Mouse (Mus musculus) forebrain, embryonic 14.5 days (tissue): ENCODE data around the gene Casd1. TPM values are rescaled to one million over a fixed set of nuclear protein-coding genes. Genes with fewer than 3 reads are reported as not detected.

Source experiments
- ATAC-seq: fragments of 200-750 bp; cut with Nextera tagmentation; 2 replicates; pipeline ENCODE4 v1.8.0; 2017; ENCODE audit warnings: mild to moderate bottlenecking, moderate library complexity
- DNase-seq: peaks from one replicate; pipeline ENCODE4 v3.0.0-alpha.2; 2015; ENCODE audit warnings: low spot score
- H3K27ac ChIP-seq: fragments of 300-500 bp; sonication (generic); 2 replicates; pipeline ENCODE4 v1.5.1; 2014; ENCODE audit warnings: low read depth, mild to moderate bottlenecking, control low read depth, low read length, moderate library complexity
- H3K27me3 ChIP-seq: fragments of 300-500 bp; sonication (generic); replicated peaks from 2 replicates; pipeline ENCODE4 v1.6.1; 2014; ENCODE audit warnings: low read length, control low read depth, mixed read lengths; ENCODE audit not compliant: control insufficient read depth, insufficient read depth
- H3K36me3 ChIP-seq: fragments of 300-500 bp; sonication (generic); 2 replicates; pipeline ENCODE4 v1.6.1; 2014; ENCODE audit warnings: low read length, control low read depth; ENCODE audit not compliant: control insufficient read depth, insufficient read depth
- H3K4me1 ChIP-seq: fragments of 300-500 bp; sonication (generic); 2 replicates; pipeline ENCODE4 v1.6.1; 2014; ENCODE audit warnings: antibody characterized with exemption, low read length, control low read depth; ENCODE audit not compliant: control insufficient read depth, insufficient read depth
- H3K4me2 ChIP-seq: fragments of 300-500 bp; sonication (generic); 2 replicates; pipeline ENCODE4 v1.6.1; 2014; ENCODE audit warnings: mild to moderate bottlenecking, control low read depth, low read length
- H3K4me3 ChIP-seq: fragments of 300-500 bp; sonication (generic); 2 replicates; pipeline ENCODE4 v1.5.1; 2014; ENCODE audit warnings: low read depth, low read length, control low read depth
- H3K9ac ChIP-seq: fragments of 300-500 bp; sonication (generic); 2 replicates; pipeline ENCODE4 v1.6.1; 2014; ENCODE audit warnings: mild to moderate bottlenecking, low read length, control low read depth, moderate library complexity
- H3K9me3 ChIP-seq: fragments of 300-500 bp; sonication (generic); replicated peaks from 2 replicates; pipeline ENCODE4 v1.6.1; 2016; ENCODE audit warnings: low read length, control low read depth, mixed read lengths; ENCODE audit not compliant: control insufficient read depth
- WGBS: fragments of 180-500 bp; shearing (Covaris S2); extraction: QIAGEN DNeasy Blood & Tissue Kit; methylation state at CpG from one replicate; pipeline ENCODE4 v1.1.7; 2014; 5-methylcytosine and 5-hydroxymethylcytosine counted together
- polyA plus RNA-seq: library from polyadenylated mRNA; unstranded; fragments of >200 nt; fragmentation: Nextera tagmentation; extraction: Ambion mirVana; gene quantifications from 2 replicates; pipeline ENCODE4 v1.2.1, GENCODE M21; 2014

Casd1 gene
- polyA plus RNA-seq, 1 experiment from 2014 or later: 41.8 TPM

GRCm38 (mm10) chr6:4664313-4664712 lies 63.7 kb downstream of the Casd1 start:
- 67% methylated on average over 2 of the region's 2 CpGs for whole genome bisulfite sequencing
- no peak overlapping the region for H3K9ac ChIP-seq
- no peak overlapping the region for H3K4me3 ChIP-seq

DNA sequence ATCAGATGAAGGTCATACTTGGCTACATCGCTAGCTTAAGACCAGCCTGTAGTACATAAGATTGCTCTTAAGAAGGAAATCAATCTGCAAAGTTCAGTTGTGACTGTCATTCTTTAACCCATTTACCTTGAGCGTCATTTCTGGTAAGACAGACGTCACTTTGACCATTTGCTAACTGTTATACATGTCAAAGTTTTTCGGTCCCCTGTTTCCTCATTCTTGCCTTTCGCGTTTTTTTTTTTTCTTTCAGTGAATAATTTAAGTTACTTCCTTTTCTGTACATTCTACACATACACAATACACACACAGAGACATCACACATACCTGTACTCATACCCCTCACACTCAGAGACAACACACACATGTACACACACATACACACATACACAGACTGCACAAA lies 64.5 kb downstream of the Casd1 start:
- Histone ChIP-seq H3K4me2 (no peak overlapping the region), H3K4me3 (no peak overlapping the region), H3K27me3 (no peaks in the 10 kb centered on the region), H3K9me3 (no peaks in the 10 kb centered on the region), H3K27ac (no peak overlapping the region), H3K4me1 (no peaks in the 10 kb centered on the region), H3K36me3 (no peaks in the 10 kb centered on the region), H3K9ac (no peak overlapping the region)
- 94% methylated on average over 6 of the region's 6 CpGs for WGBS
- no peak for ATAC-seq
- no peak for DNase-seq

More at GRCm38 (mm10) chr6:4664313-4664712, 63.7 kb downstream of the Casd1 start:
- DNase-seq: no peak
- no peaks in the 10 kb centered on the region for H3K4me1 ChIP-seq
- H3K36me3 ChIP-seq: no peaks in the 10 kb centered on the region
- no peak overlapping the region for H3K27ac ChIP-seq
- H3K27me3 ChIP-seq: no peaks in the 10 kb centered on the region
- ATAC-seq: no peak
- no peaks in the 10 kb centered on the region for H3K9me3 ChIP-seq
- H3K4me2 ChIP-seq: no peak overlapping the region

GRCm38 (mm10) chr6:4677356-4677761 lies 76.7 kb downstream of the Casd1 start:
- Histone ChIP-seq H3K4me2 (no peak overlapping the region), H3K4me1 (peaks cover 4% of the 10 kb centered on the region; the same call in 1 of the 2 replicates), H3K9ac (no peak overlapping the region), H3K27ac (no peak overlapping the region), H3K36me3 (no peaks in the 10 kb centered on the region), H3K4me3 (no peak overlapping the region), H3K27me3 (no peaks in the 10 kb centered on the region), H3K9me3 (no peaks in the 10 kb centered on the region)
- WGBS: 0% methylated on average over 1 of the region's 1 CpGs
- ATAC-seq (peak; percentile 61), DNase-seq (peak; percentile 80)

GRCm38 (mm10) chr6:4679981-4680380 lies 79.3 kb downstream of the Casd1 start:
- Histone ChIP-seq H3K27ac (peak overlapping the region; percentile 56), H3K27me3 (no peaks in the 10 kb centered on the region), H3K4me1 (peaks cover 4% of the 10 kb centered on the region; the same call in 1 of the 2 replicates), H3K4me2 (no peak overlapping the region), H3K36me3 (no peaks in the 10 kb centered on the region; the same call in 1 of the 2 replicates), H3K9me3 (no peaks in the 10 kb centered on the region), H3K4me3 (no peak overlapping the region), H3K9ac (no peak overlapping the region)
- WGBS: 29% methylated on average over 1 of the region's 1 CpGs
- ATAC-seq (peak; percentile 29; the same call in 1 of the 2 replicates), DNase-seq (peak; percentile 58)

- H3K27ac ChIP-seq: peak overlapping the region; percentile 44
- 86% methylated on average over 4 of the region's 4 CpGs for WGBS
- H3K4me1 ChIP-seq: peaks cover 4% of the 10 kb centered on the region; the same call in 1 of the 2 replicates
- no peak for ATAC-seq
- H3K4me2 ChIP-seq: no peak overlapping the region
- no peak for DNase-seq
- no peak overlapping the region for H3K4me3 ChIP-seq
- no peaks in the 10 kb centered on the region for H3K9me3 ChIP-seq
- H3K27me3 ChIP-seq: no peaks in the 10 kb centered on the region
- H3K9ac ChIP-seq: no peak overlapping the region
- no peaks in the 10 kb centered on the region; the same call in 1 of the 2 replicates for H3K36me3 ChIP-seq
Measured at GRCm38 (mm10) chr6:4680576-4680975, 79.9 kb downstream of the Casd1 start.

GRCm38 (mm10) chr6:4684706-4685340 lies 84.2 kb downstream of the Casd1 start:
- Histone ChIP-seq H3K27me3 (no peaks in the 10 kb centered on the region), H3K36me3 (peaks cover 3% of the 10 kb centered on the region; the same call in 1 of the 2 replicates), H3K27ac (no peak overlapping the region), H3K4me1 (peaks cover 2% of the 10 kb centered on the region; the same call in 1 of the 2 replicates), H3K9me3 (no peaks in the 10 kb centered on the region), H3K9ac (no peak overlapping the region), H3K4me3 (no peak overlapping the region), H3K4me2 (no peak overlapping the region)
- DNase-seq: no peak
- 75% methylated on average over 10 of the region's 10 CpGs for WGBS
- no peak for ATAC-seq

DNA sequence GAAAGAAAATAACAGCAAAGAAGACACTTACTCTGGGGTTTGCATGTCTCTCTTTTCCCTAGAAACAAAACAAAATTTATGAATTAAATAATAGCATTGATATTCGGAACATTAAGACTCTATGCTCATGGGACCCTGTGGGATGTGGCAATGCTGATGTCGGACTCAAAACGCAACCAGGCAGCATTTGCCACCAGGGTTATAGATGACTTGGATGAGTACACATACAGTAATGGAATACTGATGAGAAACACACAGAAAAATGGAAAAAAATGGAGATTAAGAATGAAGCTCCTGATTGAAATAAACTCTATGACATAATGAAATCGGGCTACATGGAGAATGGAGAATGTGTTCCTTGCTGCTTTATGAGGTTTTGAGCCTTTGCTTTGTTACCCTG lies 89.8 kb downstream of the Casd1 start:
- Histone ChIP-seq H3K9ac (no peak overlapping the region), H3K27ac (no peak overlapping the region), H3K36me3 (peaks cover 16% of the 10 kb centered on the region; the same call in 1 of the 2 replicates), H3K4me3 (no peak overlapping the region), H3K4me2 (no peak overlapping the region), H3K27me3 (no peaks in the 10 kb centered on the region), H3K4me1 (no peaks in the 10 kb centered on the region), H3K9me3 (no peaks in the 10 kb centered on the region)
- WGBS: 85% methylated on average over 4 of the region's 4 CpGs
- DNase-seq (no peak), ATAC-seq (no peak)

Other genes starting within 250 kb of the Casd1 start
- gene Col1a2, start 96.0 kb upstream of the Casd1 start, polyA plus RNA-seq: 32.8 and 57.9 TPM in 2 replicates
- 48.0 and 48.3 TPM in 2 replicates for gene Sgce, start 146.4 kb downstream of the Casd1 start, polyA plus RNA-seq
- 9.3 and 9.8 TPM in 2 replicates for gene Peg10, start 146.5 kb downstream of the Casd1 start, polyA plus RNA-seq